Mouse (Mus musculus) liver, embryonic 11.5 days (tissue): ENCODE results near the gene Srpk2. TPM values are rescaled to one million over a fixed set of nuclear protein-coding genes. Genes with fewer than 3 reads are reported as not detected.
"Not testable (repeated sequence)": the region's sequence is repeated elsewhere in the genome, so short reads cannot be mapped to it uniquely, and the experiment has no call there.

Experiments used
- ATAC-seq: fragments of 200-750 bp; cut with Nextera tagmentation; replicated peaks from 2 replicates; pipeline ENCODE4 v1.8.0; 2017; ENCODE audit warnings: moderate number of reproducible peaks, mild to moderate bottlenecking, moderate TSS enrichment, moderate library complexity; ENCODE audit not compliant: low FRiP score
- DNase-seq: peaks from one replicate; pipeline ENCODE4 v3.0.0-alpha.2; 2017; ENCODE audit warnings: low spot score
- H3K27ac ChIP-seq: fragments of 300-500 bp; sonication (generic); 2 replicates; pipeline ENCODE4 v1.5.1; 2014; ENCODE audit warnings: mild to moderate bottlenecking, low read depth, low read length, control low read depth
- H3K27me3 ChIP-seq: fragments of 300-500 bp; sonication (generic); replicated peaks from 2 replicates; pipeline ENCODE4 v1.6.1; 2014; ENCODE audit warnings: low read length, mixed read lengths; ENCODE audit not compliant: control insufficient read depth, insufficient read depth
- H3K36me3 ChIP-seq: fragments of 300-500 bp; sonication (generic); 2 replicates; pipeline ENCODE4 v1.6.1; 2014; ENCODE audit warnings: mild to moderate bottlenecking, low read length, moderate library complexity, mixed read lengths; ENCODE audit not compliant: control insufficient read depth, insufficient read depth
- H3K4me1 ChIP-seq: fragments of 300-500 bp; sonication (generic); replicated peaks from 2 replicates; pipeline ENCODE4 v1.6.1; 2014; ENCODE audit warnings: low read length, mixed read lengths; ENCODE audit not compliant: control insufficient read depth, insufficient read depth
- H3K4me2 ChIP-seq: fragments of 300-500 bp; sonication (generic); 2 replicates; pipeline ENCODE4 v1.6.1; 2014; ENCODE audit warnings: mild to moderate bottlenecking, control low read depth, moderate library complexity
- H3K4me3 ChIP-seq: fragments of 300-500 bp; sonication (generic); 2 replicates; pipeline ENCODE4 v1.5.1; 2014; ENCODE audit warnings: low read depth, low read length, control low read depth
- H3K9ac ChIP-seq: fragments of 300-500 bp; sonication (generic); 2 replicates; pipeline ENCODE4 v1.6.1; 2014; ENCODE audit warnings: low read depth, low read length, control low read depth
- H3K9me3 ChIP-seq: fragments of 300-500 bp; sonication (generic); 2 replicates; pipeline ENCODE4 v1.6.1; 2016; ENCODE audit warnings: low read length, inconsistent platforms, mixed read lengths; ENCODE audit not compliant: control insufficient read depth
- WGBS: fragments of 180-500 bp; shearing (Covaris S2); extraction: QIAGEN DNeasy Blood & Tissue Kit; methylation state at CpG from one replicate; pipeline ENCODE4 v1.1.7; 2014; 5-methylcytosine and 5-hydroxymethylcytosine counted together
- polyA plus RNA-seq: library from polyadenylated mRNA; unstranded; fragments of >200 nt; fragmentation: Nextera tagmentation; extraction: Ambion mirVana; gene quantifications from 2 replicates; pipeline ENCODE4 v1.2.1, GENCODE M21; 2014

Srpk2 gene
- polyA plus RNA-seq, 1 experiment from 2014 or later = 20.7 TPM

DNA sequence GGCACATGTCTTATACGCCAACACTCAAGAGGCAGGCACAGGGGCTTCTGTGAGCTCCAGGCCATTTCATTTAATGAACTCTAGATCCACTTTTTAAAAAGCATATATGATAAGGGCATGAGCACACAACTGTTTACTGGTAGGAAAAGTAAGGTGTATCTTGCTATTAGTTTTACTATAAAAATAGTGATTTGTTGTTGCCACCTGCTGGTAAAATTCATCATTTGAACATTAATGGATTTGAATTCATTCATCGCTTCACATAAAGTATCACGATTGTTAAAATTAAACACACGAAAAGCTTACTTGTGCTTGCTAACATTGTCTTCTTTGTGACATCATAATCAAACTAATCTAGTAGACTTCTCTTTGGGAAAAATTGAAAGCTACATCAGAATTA is 27.8 kb downstream of the Srpk2 start:
- Histone ChIP-seq H3K9ac (no peak overlapping the region), H3K4me3 (no peak overlapping the region), H3K27ac (no peak overlapping the region), H3K4me1 (no peaks in the 10 kb centered on the region), H3K27me3 (no peaks in the 10 kb centered on the region), H3K4me2 (no peak overlapping the region), H3K9me3 (no peaks in the 10 kb centered on the region), H3K36me3 (no peaks in the 10 kb centered on the region)
- ATAC-seq (no peak), DNase-seq (no peak)
- 93% methylated on average over 4 of the region's 4 CpGs for WGBS

GRCm38 (mm10) chr5:23655030-23655429 is 29.4 kb downstream of the Srpk2 start:
- H3K4me2 ChIP-seq = no peak overlapping the region
- no peak overlapping the region for H3K27ac ChIP-seq
- 70% methylated on average over 1 of the region's 1 CpGs for whole genome bisulfite sequencing
- ATAC-seq = no peak
- no peaks in the 10 kb centered on the region for H3K9me3 ChIP-seq
- no peaks in the 10 kb centered on the region for H3K36me3 ChIP-seq
- no peak for DNase-seq
- no peak overlapping the region for H3K4me3 ChIP-seq
- H3K9ac ChIP-seq = no peak overlapping the region
- no peaks in the 10 kb centered on the region for H3K27me3 ChIP-seq
- no peaks in the 10 kb centered on the region for H3K4me1 ChIP-seq

GRCm38 (mm10) chr5:23652326-23652725 is 32.1 kb downstream of the Srpk2 start:
- Histone ChIP-seq H3K27ac (no peak overlapping the region), H3K4me3 (no peak overlapping the region), H3K9ac (no peak overlapping the region), H3K9me3 (no peaks in the 10 kb centered on the region), H3K36me3 (no peaks in the 10 kb centered on the region), H3K4me1 (no peaks in the 10 kb centered on the region), H3K4me2 (no peak overlapping the region), H3K27me3 (no peaks in the 10 kb centered on the region)
- ATAC-seq = no peak
- no peak for DNase-seq
- WGBS = 74% methylated on average over 7 of the region's 7 CpGs

DNA sequence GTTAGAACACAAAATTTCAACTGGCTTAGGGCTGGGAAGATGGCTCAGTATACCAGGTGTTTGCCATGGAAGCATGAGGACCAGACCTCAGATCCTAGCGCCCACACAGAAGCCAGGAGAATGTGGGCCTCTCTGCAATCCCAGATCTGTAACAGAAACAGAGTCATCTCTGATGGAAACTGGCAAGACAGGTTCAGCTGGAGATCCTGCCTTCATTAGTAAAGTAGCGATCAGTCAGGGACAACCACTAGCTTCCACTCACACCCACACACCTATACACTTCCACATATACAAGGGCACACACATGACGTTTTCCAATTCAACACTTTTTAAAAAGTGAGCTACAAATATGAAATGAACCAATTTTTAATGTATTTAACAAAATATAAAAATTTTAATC is 32.6 kb downstream of the Srpk2 start:
- Histone ChIP-seq H3K36me3 (no peaks in the 10 kb centered on the region), H3K9ac (no peak overlapping the region), H3K27ac (no peak overlapping the region), H3K27me3 (no peaks in the 10 kb centered on the region), H3K4me2 (no peak overlapping the region), H3K4me1 (no peaks in the 10 kb centered on the region), H3K9me3 (no peaks in the 10 kb centered on the region), H3K4me3 (no peak overlapping the region)
- ATAC-seq (no peak), DNase-seq (no peak)
- 77% methylated on average over 3 of the region's 3 CpGs for WGBS

- Histone ChIP-seq H3K27ac (no peak overlapping the region), H3K4me2 (no peak overlapping the region), H3K36me3 (no peaks in the 10 kb centered on the region), H3K9me3 (no peaks in the 10 kb centered on the region), H3K9ac (no peak overlapping the region), H3K4me1 (no peaks in the 10 kb centered on the region), H3K27me3 (no peaks in the 10 kb centered on the region), H3K4me3 (no peak overlapping the region)
- 74% methylated on average over 3 of the region's 3 CpGs for WGBS
- DNase-seq (no peak), ATAC-seq (no peak)
Observed at GRCm38 (mm10) chr5:23650504-23650903, 33.9 kb downstream of the Srpk2 start.

GRCm38 (mm10) chr5:23649246-23649645 is 35.2 kb downstream of the Srpk2 start:
- H3K4me1 ChIP-seq = no peaks in the 10 kb centered on the region
- H3K9me3 ChIP-seq = no peaks in the 10 kb centered on the region
- no peak overlapping the region for H3K27ac ChIP-seq
- no peak for DNase-seq
- no peak overlapping the region for H3K4me3 ChIP-seq
- H3K9ac ChIP-seq = no peak overlapping the region
- 88% methylated on average over 2 of the region's 2 CpGs for WGBS
- no peak for ATAC-seq
- no peaks in the 10 kb centered on the region for H3K36me3 ChIP-seq
- no peak overlapping the region for H3K4me2 ChIP-seq
- H3K27me3 ChIP-seq = no peaks in the 10 kb centered on the region

- no peaks in the 10 kb centered on the region for H3K36me3 ChIP-seq
- H3K4me2 ChIP-seq = no peak overlapping the region
- no peaks in the 10 kb centered on the region for H3K9me3 ChIP-seq
- no peak for DNase-seq
- H3K27ac ChIP-seq = no peak overlapping the region
- 81% methylated on average over 3 of the region's 3 CpGs for WGBS
- no peak for ATAC-seq
- H3K9ac ChIP-seq = no peak overlapping the region
- no peak overlapping the region for H3K4me3 ChIP-seq
- no peaks in the 10 kb centered on the region for H3K27me3 ChIP-seq
- no peaks in the 10 kb centered on the region for H3K4me1 ChIP-seq
Observed at GRCm38 (mm10) chr5:23645671-23646070, 38.7 kb downstream of the Srpk2 start.

- DNase-seq, ATAC-seq, H3K36me3 ChIP-seq, H3K27me3 ChIP-seq, H3K4me3 ChIP-seq, H3K27ac ChIP-seq, H3K4me1 ChIP-seq, H3K9ac ChIP-seq, H3K4me2 ChIP-seq, H3K9me3 ChIP-seq: not testable (repeated sequence)
Observed at GRCm38 (mm10) chr5:23639193-23639592, 45.2 kb downstream of the Srpk2 start.

DNA sequence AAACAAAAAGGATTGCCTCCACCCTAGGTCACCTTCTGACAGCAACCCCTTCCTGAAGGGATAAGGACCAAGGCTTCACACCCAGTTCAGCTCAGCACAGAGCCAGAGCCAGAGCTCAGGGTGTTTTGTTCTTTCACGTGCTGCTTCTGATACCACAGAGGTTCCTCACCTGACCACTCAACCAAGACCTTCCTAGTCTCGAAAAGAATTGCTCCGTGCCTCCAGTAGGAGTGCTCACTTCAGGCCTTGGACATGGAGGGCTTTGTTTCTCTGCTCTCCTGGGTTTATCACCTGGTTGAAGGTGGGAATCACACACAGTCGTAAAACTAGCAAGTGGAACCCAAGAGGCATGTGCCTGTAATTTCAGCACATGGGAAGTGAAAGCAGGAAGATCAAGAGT is 46.4 kb downstream of the Srpk2 start:
- Histone ChIP-seq H3K4me2 (no peak overlapping the region), H3K27me3 (no peaks in the 10 kb centered on the region), H3K9ac (no peak overlapping the region), H3K27ac (no peak overlapping the region), H3K36me3 (no peaks in the 10 kb centered on the region), H3K4me3 (no peak overlapping the region), H3K4me1 (no peaks in the 10 kb centered on the region), H3K9me3 (no peaks in the 10 kb centered on the region)
- WGBS = 64% methylated on average over 4 of the region's 4 CpGs
- DNase-seq = no peak
- ATAC-seq = no peak
